Mouse (Mus musculus): ENCODE results near the gene Tekt4.

DNA sequence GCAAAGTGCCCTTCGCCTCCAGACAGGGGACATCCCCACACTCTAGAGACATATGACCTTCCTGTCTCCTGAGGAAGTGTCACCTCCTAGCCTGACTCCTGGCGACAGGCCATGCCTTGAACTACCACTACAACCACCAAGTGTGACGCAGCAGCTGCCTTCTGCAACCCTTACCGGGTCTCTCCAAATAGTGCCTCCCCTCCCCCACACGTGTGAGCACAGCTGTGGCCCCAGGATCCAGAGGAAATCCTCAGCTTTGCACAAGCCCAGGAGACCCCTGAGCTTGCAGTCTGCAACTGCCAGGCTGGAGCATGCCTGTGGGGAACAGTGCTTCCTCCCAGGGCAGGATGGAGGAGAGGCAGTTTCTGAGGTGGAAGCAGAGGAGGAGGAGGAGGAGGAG is 61.9 kb downstream of the Tekt4 start:
- TF ChIP-seq POLR2A (IDR thresholded peaks at IDR 0.05; ENCODE audit: extremely low read depth, insufficient read depth, low read length) (no peak), CTCF (IDR thresholded peaks at IDR 0.05; ENCODE audit: extremely low read depth, insufficient read depth, low read length) (no peak)

Data from cortical plate, adult 2 months (tissue).